Mouse (Mus musculus): ENCODE results near the gene Msi2.

- no peak for TF ChIP-seq POLR2A (IDR thresholded peaks at IDR 0.05; ENCODE audit: borderline replicate concordance, control insufficient read depth, low read depth, low read length)
- TF ChIP-seq CTCF (IDR thresholded peaks at IDR 0.05; ENCODE audit: control insufficient read depth, insufficient read depth, low read length) = no peak
Observed at GRCm38 (mm10) chr11:88658926-88659325, 59.4 kb downstream of the Msi2 start.
